Mouse (Mus musculus): Measurements from ENCODE around the gene Fzd7.

Gene Fzd7

GRCm38 (mm10) chr1:59472368-59473180, 9.7 kb upstream of the Fzd7 start:
- ATAC-seq (ENCODE audit: low TSS enrichment) = no peak

- ATAC-seq (ENCODE audit: low TSS enrichment) = no peak
Observed at GRCm38 (mm10) chr1:59473181-59473555, 9.1 kb upstream of the Fzd7 start.

GRCm38 (mm10) chr1:59475618-59476017, 6.6 kb upstream of the Fzd7 start:
- ATAC-seq (ENCODE audit: low TSS enrichment) = no peak

- no peak for ATAC-seq (ENCODE audit: low TSS enrichment)
Observed at GRCm38 (mm10) chr1:59478911-59479310, 3.3 kb upstream of the Fzd7 start.

GRCm38 (mm10) chr1:59480821-59481455, 1.3 kb upstream of the Fzd7 start:
- ATAC-seq (ENCODE audit: low TSS enrichment) = no peak

- peak; percentile 79 for ATAC-seq (ENCODE audit: low TSS enrichment)
Observed at GRCm38 (mm10) chr1:59481456-59482291, 550 bp upstream of the Fzd7 start.

GRCm38 (mm10) chr1:59482696-59483520, 684 bp downstream of the Fzd7 start:
- peak; percentile 41; the same call in 1 of the 2 replicates for ATAC-seq (ENCODE audit: low TSS enrichment)

- ATAC-seq (ENCODE audit: low TSS enrichment) = peak; percentile 36
Observed at GRCm38 (mm10) chr1:59483521-59484245, 1.5 kb downstream of the Fzd7 start.

- ATAC-seq (ENCODE audit: low TSS enrichment) = no peak
Observed at GRCm38 (mm10) chr1:59484314-59484713, 2.1 kb downstream of the Fzd7 start.

- no peak for ATAC-seq (ENCODE audit: low TSS enrichment)
Observed at GRCm38 (mm10) chr1:59484791-59485785, 2.9 kb downstream of the Fzd7 start.

GRCm38 (mm10) chr1:59485803-59486202, 3.6 kb downstream of the Fzd7 start:
- no peak for ATAC-seq (ENCODE audit: low TSS enrichment)

- ATAC-seq (ENCODE audit: low TSS enrichment) = no peak
Observed at GRCm38 (mm10) chr1:59487651-59488051, 5.4 kb downstream of the Fzd7 start.

- no peak for ATAC-seq (ENCODE audit: low TSS enrichment)
Observed at GRCm38 (mm10) chr1:59488481-59488880, 6.3 kb downstream of the Fzd7 start.

GRCm38 (mm10) chr1:59488991-59489390, 6.8 kb downstream of the Fzd7 start:
- peak; percentile 94 for ATAC-seq (ENCODE audit: low TSS enrichment)

GRCm38 (mm10) chr1:59491517-59491916, 9.3 kb downstream of the Fzd7 start:
- ATAC-seq (ENCODE audit: low TSS enrichment) = no peak

- no peak for ATAC-seq (ENCODE audit: low TSS enrichment)
Observed at GRCm38 (mm10) chr1:59492432-59492831, 10.2 kb downstream of the Fzd7 start.

- ATAC-seq (ENCODE audit: low TSS enrichment) = no peak
Observed at GRCm38 (mm10) chr1:59495970-59496369, 13.7 kb downstream of the Fzd7 start.

- ATAC-seq (ENCODE audit: low TSS enrichment) = no peak
Observed at GRCm38 (mm10) chr1:59497741-59498613, 15.8 kb downstream of the Fzd7 start.

- ATAC-seq (ENCODE audit: low TSS enrichment) = no peak
Observed at GRCm38 (mm10) chr1:59499327-59499726, 17.1 kb downstream of the Fzd7 start.
